Mouse (Mus musculus) lung, postnatal 0 days (tissue): ENCODE data around the gene Serinc5.

ENCODE experiments used
- CTCF ChIP-seq: IDR thresholded peaks from 2 replicates; pipeline ENCODE4 v1.5.1; 2016; ENCODE audit warnings: antibody characterized with exemption, mild to moderate bottlenecking
- EP300 ChIP-seq: IDR thresholded peaks from 2 replicates; pipeline ENCODE4 v1.6.1; 2016; ENCODE audit warnings: antibody characterized with exemption, mild to moderate bottlenecking, control low read depth

- TF ChIP-seq CTCF (no peak), EP300 (no peak)
These were observed 38.2 kb downstream of the Serinc5 start for GRCm38 (mm10) chr13:92649111-92649510.
